In the genomic region with DNA sequence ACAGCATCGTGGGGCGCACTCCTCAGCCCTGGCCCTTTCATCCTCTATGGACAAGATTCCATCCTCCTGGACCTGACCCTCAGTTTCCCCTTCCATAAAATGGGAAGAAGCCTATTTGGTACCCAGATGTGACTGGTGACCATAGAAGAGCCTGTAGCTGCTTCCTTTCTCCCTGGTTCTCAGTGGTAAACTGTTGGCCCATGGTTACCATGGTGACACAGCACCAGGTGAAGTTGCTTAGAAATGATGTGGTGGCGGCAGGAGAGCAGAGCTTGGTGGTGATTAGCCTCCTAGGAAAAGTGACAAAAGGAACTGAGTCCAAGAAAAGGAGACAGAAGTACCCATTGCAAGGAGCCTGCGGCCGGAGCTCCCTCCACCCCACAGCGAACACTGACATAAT, we compare ENCODE assay signal across 22 mouse cellular contexts. TPM values are rescaled to one million over a fixed set of nuclear protein-coding genes. Genes with fewer than 3 reads are reported as not detected.
DNase-seq lines count a peak whose midpoint lies in the region; ATAC-seq and TF ChIP-seq lines count a peak whose summit lies in the region.
"Had no signal": no experiment of that assay in that cellular context is flagged by ENCODE, and none has a peak within 500 bp of the region (broad histone marks: within the 10 kb centered on the region; RNA-seq: fewer than 3 reads in every experiment).

No protein-coding gene starts in this region.

- no peak for DNase-seq in embryonic facial prominence, embryonic 14.5 days (ENCODE audit: low spot score)
- DNase-seq in embryonic facial prominence, embryonic 10.5 days (ENCODE audit: low spot score): no peak
- DNase-seq in hindbrain, postnatal 0 days (ENCODE audit: low spot score): peak; percentile 52
- no peak for DNase-seq in midbrain, postnatal 0 days (ENCODE audit: low spot score)
- no peak for DNase-seq in right cerebral cortex, postnatal 10 days (ENCODE audit: low spot score in 2 of 2)
- DNase-seq: adrenal gland, postnatal 14 days; cerebellum, adult 11 months; cerebellum, postnatal 10 days; gastrocnemius, postnatal 14 days; heart, postnatal 10 days; kidney, adult 18-20 months; kidney, postnatal 14 days; liver; right cerebral cortex, postnatal 14 days; thymus, postnatal 14 days had no signal

- 0 out of 2 replicates have a peak overlapping the region, but pooled peaks have one; percentile 5 for H3K27ac ChIP-seq in embryonic facial prominence, embryonic 14.5 days (replicated peaks; ENCODE audit: low read depth, low read length)
- no peak overlapping the region for H3K27ac ChIP-seq in embryonic facial prominence, embryonic 10.5 days (replicated peaks)
- H3K27ac ChIP-seq in hindbrain, postnatal 0 days: no peak overlapping the region
- H3K27ac ChIP-seq in hindbrain, embryonic 12.5 days: no peak overlapping the region
- no peak overlapping the region for H3K27ac ChIP-seq in midbrain, embryonic 15.5 days
- no peak overlapping the region for H3K27ac ChIP-seq in midbrain, postnatal 0 days (ENCODE audit: low read depth, low read length)
- H3K27ac ChIP-seq: forebrain, embryonic 12.5 days; hindbrain, embryonic 14.5 days; layer of hippocampus, adult 2 months had no signal

- H3K27me3 ChIP-seq in embryonic facial prominence, embryonic 14.5 days (replicated peaks; ENCODE audit: control insufficient read depth, insufficient read depth, low read length): no peaks in the 10 kb centered on the region
- no peaks in the 10 kb centered on the region for H3K27me3 ChIP-seq in embryonic facial prominence, embryonic 10.5 days (replicated peaks; ENCODE audit: low read depth, poor library complexity, severe bottlenecking)
- no peaks in the 10 kb centered on the region for H3K27me3 ChIP-seq in hindbrain, postnatal 0 days (ENCODE audit: insufficient read depth, low read length)
- H3K27me3 ChIP-seq in hindbrain, embryonic 12.5 days: no peaks in the 10 kb centered on the region
- no peaks in the 10 kb centered on the region for H3K27me3 ChIP-seq in midbrain, embryonic 15.5 days (replicated peaks)
- H3K27me3 ChIP-seq in midbrain, postnatal 0 days (ENCODE audit: insufficient read depth, low read length): no peaks in the 10 kb centered on the region
- H3K27me3 ChIP-seq: forebrain, embryonic 12.5 days had no signal

- no peak for TF ChIP-seq CTCF in hindbrain, postnatal 0 days (IDR thresholded peaks at IDR 0.05; ENCODE audit: low read depth)
- TF ChIP-seq CTCF in midbrain, postnatal 0 days (IDR thresholded peaks at IDR 0.05): no peak

- H3K4me1 ChIP-seq in embryonic facial prominence, embryonic 14.5 days (ENCODE audit: control insufficient read depth, insufficient read depth, low read length): peaks cover 63% of the 10 kb centered on the region
- H3K4me1 ChIP-seq in embryonic facial prominence, embryonic 10.5 days: peaks cover 60% of the 10 kb centered on the region
- peaks cover 18% of the 10 kb centered on the region for H3K4me1 ChIP-seq in hindbrain, postnatal 0 days (ENCODE audit: insufficient read depth, low read length)
- H3K4me1 ChIP-seq in hindbrain, embryonic 12.5 days: peaks cover 25% of the 10 kb centered on the region
- peaks cover 25% of the 10 kb centered on the region for H3K4me1 ChIP-seq in midbrain, embryonic 15.5 days
- H3K4me1 ChIP-seq in midbrain, postnatal 0 days (ENCODE audit: insufficient read depth, low read length): peaks cover 4% of the 10 kb centered on the region; the same call in 1 of the 2 replicates

- 0 out of 2 replicates have a peak, but pooled peaks cover 12% of the 10 kb centered on the region for H3K36me3 ChIP-seq in embryonic facial prominence, embryonic 14.5 days (ENCODE audit: control insufficient read depth, insufficient read depth, low read length)
- peaks cover 24% of the 10 kb centered on the region for H3K36me3 ChIP-seq in embryonic facial prominence, embryonic 10.5 days (replicated peaks)
- no peaks in the 10 kb centered on the region for H3K36me3 ChIP-seq in hindbrain, postnatal 0 days (ENCODE audit: insufficient read depth, low read length)
- no peaks in the 10 kb centered on the region for H3K36me3 ChIP-seq in hindbrain, embryonic 12.5 days
- no peaks in the 10 kb centered on the region for H3K36me3 ChIP-seq in midbrain, embryonic 15.5 days (replicated peaks)
- H3K36me3 ChIP-seq in midbrain, postnatal 0 days (ENCODE audit: insufficient read depth, low read length): no peaks in the 10 kb centered on the region
- H3K36me3 ChIP-seq: forebrain, embryonic 12.5 days had no signal

- no peaks in the 10 kb centered on the region for H3K9me3 ChIP-seq in embryonic facial prominence, embryonic 14.5 days (ENCODE audit: control insufficient read depth, low read length)
- H3K9me3 ChIP-seq in embryonic facial prominence, embryonic 10.5 days: no peaks in the 10 kb centered on the region
- H3K9me3 ChIP-seq in hindbrain, postnatal 0 days (ENCODE audit: low read length): no peaks in the 10 kb centered on the region
- no peaks in the 10 kb centered on the region for H3K9me3 ChIP-seq in hindbrain, embryonic 12.5 days (replicated peaks)
- no peaks in the 10 kb centered on the region for H3K9me3 ChIP-seq in midbrain, embryonic 15.5 days
- no peaks in the 10 kb centered on the region for H3K9me3 ChIP-seq in midbrain, postnatal 0 days (ENCODE audit: low read length)
- H3K9me3 ChIP-seq: forebrain, embryonic 12.5 days had no signal

- 90% methylated on average over 6 of the region's 6 CpGs for WGBS in embryonic facial prominence, embryonic 14.5 days
- 92% methylated on average over 6 of the region's 6 CpGs for WGBS in embryonic facial prominence, embryonic 10.5 days
- WGBS in hindbrain, postnatal 0 days: 83% methylated on average over 6 of the region's 6 CpGs
- 91% methylated on average over 6 of the region's 6 CpGs for WGBS in hindbrain, embryonic 12.5 days
- 84% methylated on average over 6 of the region's 6 CpGs for WGBS in midbrain, embryonic 15.5 days
- WGBS in midbrain, postnatal 0 days: 78% methylated on average over 6 of the region's 6 CpGs

- no peak for ATAC-seq in embryonic facial prominence, embryonic 14.5 days (ENCODE audit: low read depth)
- no peak for ATAC-seq in hindbrain, postnatal 0 days
- ATAC-seq in hindbrain, embryonic 12.5 days (ENCODE audit: low FRiP score): no peak
- ATAC-seq in midbrain, embryonic 15.5 days (replicated peaks): peak; percentile 65; the same call in 1 of the 2 replicates
- ATAC-seq in midbrain, postnatal 0 days (ENCODE audit: low FRiP score): no peak
- ATAC-seq in erythroblast, adult 5-6 weeks (replicated peaks; ENCODE audit: low FRiP score, poor library complexity, severe bottlenecking): no peak
- ATAC-seq: CD4-positive, CD25-positive, alpha-beta regulatory T cell, adult 4 months had no signal

- H3K4me3 ChIP-seq in embryonic facial prominence, embryonic 14.5 days (ENCODE audit: low read depth, low read length): no peak overlapping the region
- H3K4me3 ChIP-seq in embryonic facial prominence, embryonic 10.5 days: no peak overlapping the region
- no peak overlapping the region for H3K4me3 ChIP-seq in hindbrain, postnatal 0 days (ENCODE audit: low read length)
- no peak overlapping the region for H3K4me3 ChIP-seq in hindbrain, embryonic 12.5 days
- H3K4me3 ChIP-seq in midbrain, embryonic 15.5 days: no peak overlapping the region
- no peak overlapping the region for H3K4me3 ChIP-seq in midbrain, postnatal 0 days (ENCODE audit: low read depth, low read length)
- H3K4me3 ChIP-seq: forebrain, embryonic 12.5 days; layer of hippocampus, adult 2 months had no signal

- no peak overlapping the region for H3K9ac ChIP-seq in embryonic facial prominence, embryonic 14.5 days (ENCODE audit: low read depth, low read length)
- H3K9ac ChIP-seq in hindbrain, postnatal 0 days (replicated peaks; ENCODE audit: low read length): no peak overlapping the region
- H3K9ac ChIP-seq in hindbrain, embryonic 12.5 days: no peak overlapping the region
- H3K9ac ChIP-seq in midbrain, embryonic 15.5 days: no peak overlapping the region
- H3K9ac ChIP-seq in midbrain, postnatal 0 days (replicated peaks; ENCODE audit: low read length, poor library complexity, severe bottlenecking): no peak overlapping the region
- H3K9ac ChIP-seq: forebrain, embryonic 12.5 days; hindbrain, embryonic 14.5 days had no signal

- H3K4me2 ChIP-seq in embryonic facial prominence, embryonic 14.5 days (ENCODE audit: low read depth, low read length): no peak overlapping the region
- H3K4me2 ChIP-seq in hindbrain, postnatal 0 days (ENCODE audit: low read depth, low read length): no peak overlapping the region
- no peak overlapping the region for H3K4me2 ChIP-seq in hindbrain, embryonic 12.5 days (replicated peaks)
- no peak overlapping the region for H3K4me2 ChIP-seq in midbrain, embryonic 15.5 days
- no peak overlapping the region for H3K4me2 ChIP-seq in midbrain, postnatal 0 days (ENCODE audit: low read depth, low read length, poor library complexity, severe bottlenecking)
- H3K4me2 ChIP-seq: forebrain, embryonic 12.5 days; hindbrain, embryonic 14.5 days had no signal

RNA-seq across cellular contexts. Expression of a gene that starts 34.2 kb away (rescaled TPM):
- polyA plus RNA-seq in embryonic facial prominence, embryonic 14.5 days (2014; fragmentation: Nextera tagmentation; extraction: Ambion mirVana): 157 and 162 TPM in 2 replicates
- 42.8 and 54.1 TPM in 2 replicates for polyA plus RNA-seq in embryonic facial prominence, embryonic 10.5 days (2016; fragmentation: Nextera tagmentation; extraction: Ambion mirVana)
- total RNA-seq in hindbrain, postnatal 0 days (2014; rRNA removed): 56.1 and 78.3 TPM in 2 replicates
- 28.6 and 28.9 TPM in 2 replicates for polyA plus RNA-seq in hindbrain, postnatal 0 days (2015; fragmentation: Nextera tagmentation; extraction: Ambion mirVana)
- 47.2 and 60.3 TPM in 2 replicates for polyA plus RNA-seq in hindbrain, embryonic 12.5 days (2016; fragmentation: Nextera tagmentation; extraction: Ambion mirVana)
- polyA plus RNA-seq in midbrain, embryonic 15.5 days (2015; fragmentation: Nextera tagmentation; extraction: Ambion mirVana): 20.0 and 21.2 TPM in 2 replicates
- total RNA-seq in midbrain, postnatal 0 days (2014; rRNA removed): 40.4 and 41.4 TPM in 2 replicates
- 19.5 and 20.4 TPM in 2 replicates for polyA plus RNA-seq in midbrain, postnatal 0 days (2015; fragmentation: Nextera tagmentation; extraction: Ambion mirVana)
- 36.8 and 45.3 TPM in 2 replicates for total RNA-seq in erythroblast, adult 5-6 weeks (2015; ENCODE audit: low replicate concordance)
- total RNA-seq in erythroblast, adult 5-6 weeks (2017; ENCODE audit: low replicate concordance): 30.1 and 44.6 TPM in 2 replicates
